Mouse (Mus musculus) MEL (cell line): ENCODE measurements at regions not wholly inside any gene's neighbourhood (a gene's known extent, or its start where the extent isn't known, plus 50 kb on each side); places are given as distances from the start of the nearest gene placed in this dataset.

Source experiments
- CHD1 ChIP-seq: IDR thresholded peaks from 2 replicates; pipeline ENCODE4 v1.6.1; 2012; ENCODE audit warnings: low read depth, mild to moderate bottlenecking, inconsistent platforms, low read length, improper control_type of control experiment
- CTCF ChIP-seq, 3 experiments: IDR thresholded peaks in 2 of 3; conservative IDR thresholded peaks in 1 of 3; 2 replicates each; pipeline ENCODE4 v1.5.1; 2011 to 2012; ENCODE audit warnings: low read length in 3 of 3, low read depth in 2 of 3, mild to moderate bottlenecking in 2 of 3, improper control_type of control experiment in 1 of 3, inconsistent platforms in 1 of 3, mixed read lengths in 1 of 3, moderate library complexity in 1 of 3; ENCODE audit not compliant: control insufficient read depth in 1 of 3, insufficient read depth in 1 of 3, poor library complexity in 1 of 3, severe bottlenecking in 1 of 3
- EP300 ChIP-seq, 2 experiments: IDR thresholded peaks; 2 replicates each; pipeline ENCODE4 v1.6.1; 2011; ENCODE audit warnings: improper control_type of control experiment in 2 of 2, low read length in 2 of 2, low read depth in 1 of 2, mild to moderate bottlenecking in 1 of 2
- MEF2A ChIP-seq: IDR thresholded peaks from 2 replicates; pipeline ENCODE4 v1.6.1; 2014; ENCODE audit warnings: low read depth, mild to moderate bottlenecking, inconsistent platforms, low read length, improper control_type of control experiment; ENCODE audit not compliant: poor library complexity, insufficient replicate concordance, severe bottlenecking; ENCODE audit errors: extremely low read depth
- NRF1 ChIP-seq: IDR thresholded peaks from 2 replicates; pipeline ENCODE4 v1.6.1; 2014; ENCODE audit warnings: low read depth, mild to moderate bottlenecking, inconsistent platforms, low read length, improper control_type of control experiment, moderate library complexity; ENCODE audit not compliant: poor library complexity, insufficient read depth, severe bottlenecking
- POLR2A ChIP-seq, 2 experiments: IDR thresholded peaks; 2 replicates each; pipeline ENCODE4 v1.6.1; 2011 to 2012; ENCODE audit warnings: low read length in 2 of 2, mild to moderate bottlenecking in 2 of 2, control low read depth in 1 of 2, improper control_type of control experiment in 1 of 2, low read depth in 1 of 2, moderate library complexity in 1 of 2; ENCODE audit not compliant: control insufficient read depth in 1 of 2, insufficient read depth in 1 of 2, poor library complexity in 1 of 2
- POLR2AphosphoS2 ChIP-seq: IDR thresholded peaks from 2 replicates; pipeline ENCODE4 v1.6.1; 2011; ENCODE audit warnings: low read length, improper control_type of control experiment
- USF1 ChIP-seq: IDR thresholded peaks from 2 replicates; pipeline ENCODE4 v1.6.1; 2014; ENCODE audit warnings: low read depth, mild to moderate bottlenecking, inconsistent platforms, low read length, improper control_type of control experiment, moderate library complexity
- ZNF384 ChIP-seq: IDR thresholded peaks from 2 replicates; pipeline ENCODE4 v1.6.1; 2012; ENCODE audit warnings: low read depth, mild to moderate bottlenecking, inconsistent platforms, low read length, improper control_type of control experiment

GRCm38 (mm10) chr1:194527342-194528165, 90.5 kb upstream of the Plxna2 start:
- TF ChIP-seq EP300 (IDR thresholded peaks at IDR 0.05; ENCODE audit: low read depth in 1 of 2, low read length in 2 of 2) (no peak), USF1 (no peak), CTCF (IDR thresholded peaks at IDR 0.05 in 2 of 3, conservative IDR thresholded peaks at IDR 0.05 in 1 of 3; ENCODE audit: control insufficient read depth in 1 of 3, insufficient read depth in 1 of 3, low read depth in 2 of 3, low read length in 3 of 3, poor library complexity in 1 of 3, severe bottlenecking in 1 of 3) (no peak), NRF1 (no peak), ZNF384 (no peak), POLR2AphosphoS2 (no peak), CHD1 (no peak), POLR2A (IDR thresholded peaks at IDR 0.05; ENCODE audit: control insufficient read depth in 1 of 2, insufficient read depth in 1 of 2, low read depth in 1 of 2, low read length in 2 of 2, poor library complexity in 1 of 2) (no peak), MEF2A (no peak)
